ENCODE assay signal across 14 mouse cellular contexts in the genomic region with DNA sequence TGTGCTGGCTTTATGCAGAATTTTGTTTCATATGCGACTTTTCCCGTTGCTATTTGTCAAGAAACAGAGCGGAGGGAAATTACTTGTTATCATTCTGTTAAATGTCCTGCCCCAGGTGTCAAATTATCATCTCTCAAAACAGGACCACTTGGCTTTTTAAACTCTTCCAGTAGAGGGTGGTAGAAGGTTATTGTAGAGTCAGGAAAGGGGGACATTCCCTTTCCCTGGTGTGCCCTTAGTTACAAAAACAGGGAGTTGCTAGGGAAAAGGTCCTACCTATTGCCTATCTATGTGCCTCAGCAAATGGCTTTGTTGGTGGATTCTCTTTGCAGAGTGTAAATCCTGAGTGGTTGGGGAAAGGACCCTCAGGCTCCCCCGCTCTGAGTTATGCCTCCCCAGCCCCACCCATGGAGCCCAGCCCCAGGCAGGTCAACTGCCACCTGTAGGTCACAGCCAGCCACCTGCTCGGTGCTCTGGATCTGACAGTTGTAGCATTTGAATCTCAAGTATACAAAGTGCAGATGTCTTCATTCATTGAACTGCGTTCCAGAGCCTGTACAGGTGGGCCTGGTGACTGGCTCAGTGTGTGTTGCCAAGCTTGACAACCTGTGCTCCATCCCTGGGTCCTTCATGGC. TPM values are rescaled to one million over a fixed set of nuclear protein-coding genes. Genes with fewer than 3 reads are reported as not detected.
A peak's percentile ranks its signal among the peaks of the same experiment; 100 is the strongest.
DNase-seq lines count a peak whose midpoint lies in the region; ATAC-seq and TF ChIP-seq lines count a peak whose summit lies in the region.
"Had no signal": no experiment of that assay in that cellular context is flagged by ENCODE, and none has a peak within 500 bp of the region (broad histone marks: within the 10 kb centered on the region; RNA-seq: fewer than 3 reads in every experiment).

No protein-coding gene starts in this region.

- H3K4me2 ChIP-seq in hindbrain, postnatal 0 days (ENCODE audit: low read depth, low read length), result no peak overlapping the region
- H3K4me2 ChIP-seq in hindbrain, embryonic 16.5 days (ENCODE audit: low read length), result no peak overlapping the region
- H3K4me2 ChIP-seq in CH12.LX (ENCODE audit: insufficient read depth, low read depth, poor library complexity, severe bottlenecking), result no peak overlapping the region
- H3K4me2 ChIP-seq: embryonic facial prominence, embryonic 15.5 days had no signal

- in situ Hi-C loops in CH12.LX (cut with MboI; ENCODE audit: low pct_ligation_motif_present, low pct_unique_long_range_greater_than_20kb, low sequenced_read_pairs), result loop anchor here (5.0 kb wide), 1 partner anchor 100 kb away; no protein-coding TSS in a partner anchor

- ATAC-seq in hindbrain, postnatal 0 days, result no peak
- ATAC-seq in hindbrain, embryonic 16.5 days, result no peak

- no peak for DNase-seq in hindbrain, postnatal 0 days (ENCODE audit: low spot score)
- DNase-seq in CH12.LX (ENCODE audit: extremely low read depth), result no peak
- peak; percentile 19 for DNase-seq in retina, postnatal 1 day
- no peak for DNase-seq in adrenal gland, adult 18-20 months (ENCODE audit: low spot score in 2 of 2)
- DNase-seq in c-Kit-positive CD71-positive TER-119-positive erythroid progenitor cells, embryonic 14.5 days (ENCODE audit: low spot score), result no peak
- DNase-seq: cerebellum, adult 9-11 months; gastrocnemius, postnatal 10 days; heart, postnatal 4 days; kidney, adult 8-10 months; spleen, adult 18-20 months had no signal

- no peaks in the 10 kb centered on the region for H3K36me3 ChIP-seq in hindbrain, postnatal 0 days (ENCODE audit: insufficient read depth, low read length)
- H3K36me3 ChIP-seq in hindbrain, embryonic 16.5 days (ENCODE audit: control insufficient read depth, insufficient read depth, low read length), result no peaks in the 10 kb centered on the region
- H3K36me3 ChIP-seq in CH12.LX (replicated peaks in 1 of 2; ENCODE audit: control insufficient read depth in 1 of 2, insufficient read depth in 1 of 2, low read length in 1 of 2) (no peaks in the 10 kb centered on the region), ES-Bruce4 (ENCODE audit: control insufficient read depth, insufficient read depth, low read length, poor library complexity, severe bottlenecking) (no peaks in the 10 kb centered on the region)
- H3K36me3 ChIP-seq: embryonic facial prominence, embryonic 15.5 days had no signal

- H3K9ac ChIP-seq in hindbrain, postnatal 0 days (replicated peaks; ENCODE audit: low read length), result no peak overlapping the region
- no peak overlapping the region for H3K9ac ChIP-seq in hindbrain, embryonic 16.5 days (ENCODE audit: low read depth, low read length)
- no peak overlapping the region for H3K9ac ChIP-seq in CH12.LX (ENCODE audit: insufficient read depth, low read depth)
- no peak overlapping the region for H3K9ac ChIP-seq in ES-Bruce4 (ENCODE audit: low read depth, poor library complexity, severe bottlenecking)
- H3K9ac ChIP-seq: embryonic facial prominence, embryonic 15.5 days had no signal

- no peak for TF ChIP-seq EP300 in CH12.LX (IDR thresholded peaks at IDR 0.05; ENCODE audit: low read length)
- 0 out of 2 replicates have a peak, but pooled peaks have one; percentile 28 for TF ChIP-seq EP300 in ES-Bruce4 (IDR thresholded peaks at IDR 0.05; ENCODE audit: insufficient read depth, low read depth, low read length)

- 70% methylated on average over 6 of the region's 6 CpGs for WGBS in hindbrain, postnatal 0 days
- WGBS in hindbrain, embryonic 16.5 days, result 67% methylated on average over 6 of the region's 6 CpGs

- TF ChIP-seq POLR2A in CH12.LX (IDR thresholded peaks at IDR 0.05; ENCODE audit: low read depth, low read length) (no peak), ES-Bruce4 (IDR thresholded peaks at IDR 0.05; ENCODE audit: insufficient read depth, low read length) (no peak)

- H3K79me2 ChIP-seq in CH12.LX (replicated peaks; ENCODE audit: control insufficient read depth, extremely low read depth, insufficient read depth, poor library complexity, severe bottlenecking), result no peaks in the 10 kb centered on the region

- H3K27me3 ChIP-seq in hindbrain, postnatal 0 days (ENCODE audit: insufficient read depth, low read length), result no peaks in the 10 kb centered on the region
- no peaks in the 10 kb centered on the region for H3K27me3 ChIP-seq in hindbrain, embryonic 16.5 days (replicated peaks; ENCODE audit: control insufficient read depth, insufficient read depth, low read length)
- H3K27me3 ChIP-seq in CH12.LX (replicated peaks), result no peaks in the 10 kb centered on the region
- H3K27me3 ChIP-seq in ES-Bruce4 (ENCODE audit: control insufficient read depth, insufficient read depth, low read length, poor library complexity, severe bottlenecking), result no peaks in the 10 kb centered on the region
- H3K27me3 ChIP-seq: embryonic facial prominence, embryonic 15.5 days had no signal

- H3K9me3 ChIP-seq in hindbrain, postnatal 0 days (ENCODE audit: low read length), result no peaks in the 10 kb centered on the region
- no peaks in the 10 kb centered on the region for H3K9me3 ChIP-seq in hindbrain, embryonic 16.5 days (ENCODE audit: control insufficient read depth, low read length)
- H3K9me3 ChIP-seq in CH12.LX (replicated peaks; ENCODE audit: low read length) (no peaks in the 10 kb centered on the region), ES-Bruce4 (replicated peaks; ENCODE audit: control insufficient read depth, insufficient read depth, low read length, poor library complexity, severe bottlenecking) (no peaks in the 10 kb centered on the region)
- H3K9me3 ChIP-seq: embryonic facial prominence, embryonic 15.5 days had no signal

- TF ChIP-seq CTCF in hindbrain, postnatal 0 days (IDR thresholded peaks at IDR 0.05; ENCODE audit: low read depth), result peak; percentile 26; the same call in 1 of the 2 replicates
- TF ChIP-seq CTCF in CH12.LX (conservative IDR thresholded peaks at IDR 0.05 in 1 of 2, IDR thresholded peaks at IDR 0.05 in 1 of 2; ENCODE audit: low read depth in 2 of 2, low read length in 2 of 2), result peak in 1 of 2 experiments; percentile 58; a peak in 2 of 4 replicates
- TF ChIP-seq CTCF in ES-Bruce4 (IDR thresholded peaks at IDR 0.05; ENCODE audit: low read depth, low read length), result peak; percentile 8

- dilution Hi-C loops in CH12.LX (cut with MboI; ENCODE audit: extremely low pct_ligation_motif_present, extremely low pct_unique_long_range_greater_than_20kb, low sequenced_read_pairs), result no loop called here

- H3K27ac ChIP-seq in hindbrain, postnatal 0 days, result no peak overlapping the region
- H3K27ac ChIP-seq in hindbrain, embryonic 16.5 days (ENCODE audit: low read depth, low read length), result no peak overlapping the region
- no peak overlapping the region for H3K27ac ChIP-seq in CH12.LX (ENCODE audit: insufficient read depth, low read depth)
- no peak overlapping the region for H3K27ac ChIP-seq in ES-Bruce4 (ENCODE audit: insufficient read depth, low read length)
- H3K27ac ChIP-seq: embryonic facial prominence, embryonic 15.5 days had no signal

- peak; percentile 61 for TF ChIP-seq RAD21 in CH12.LX (IDR thresholded peaks at IDR 0.05; ENCODE audit: low read depth, low read length)

- no peaks in the 10 kb centered on the region for H3K4me1 ChIP-seq in hindbrain, postnatal 0 days (ENCODE audit: insufficient read depth, low read length)
- no peaks in the 10 kb centered on the region for H3K4me1 ChIP-seq in hindbrain, embryonic 16.5 days (ENCODE audit: control insufficient read depth, insufficient read depth, low read depth, low read length)
- no peaks in the 10 kb centered on the region for H3K4me1 ChIP-seq in CH12.LX (ENCODE audit: control insufficient read depth in 1 of 2, insufficient read depth in 2 of 2)
- H3K4me1 ChIP-seq in ES-Bruce4 (ENCODE audit: control insufficient read depth, insufficient read depth, low read length), result no peaks in the 10 kb centered on the region
- H3K4me1 ChIP-seq: embryonic facial prominence, embryonic 15.5 days had no signal

- H3K4me3 ChIP-seq in hindbrain, postnatal 0 days (ENCODE audit: low read length), result no peak overlapping the region
- no peak overlapping the region for H3K4me3 ChIP-seq in hindbrain, embryonic 16.5 days (ENCODE audit: low read length)
- H3K4me3 ChIP-seq in CH12.LX (replicated peaks in 1 of 3; ENCODE audit: low read depth in 2 of 3, low read length in 2 of 3, poor library complexity in 1 of 3), result no peak overlapping the region
- no peak overlapping the region for H3K4me3 ChIP-seq in ES-Bruce4 (ENCODE audit: low read depth, low read length)
- H3K4me3 ChIP-seq: embryonic facial prominence, embryonic 15.5 days; myocyte had no signal

TF ChIP-seq in CH12.LX, 34 proteins besides CTCF, POLR2A, EP300 and RAD21 (continues in another document):
- no peak for TF ChIP-seq CHD2 (IDR thresholded peaks at IDR 0.05; ENCODE audit: low read length)
- no peak for TF ChIP-seq ETS1 (conservative IDR thresholded peaks at IDR 0.05; ENCODE audit: low read depth, low read length)

RNA-seq across cellular contexts. Expression of gene Smyd1, which starts 19.8 kb away (rescaled TPM):
- total RNA-seq in hindbrain, postnatal 0 days (2014; rRNA removed), result 0.89 and 1.6 TPM in 2 replicates
- 0.18 and 0.19 TPM in 2 replicates for polyA plus RNA-seq in hindbrain, postnatal 0 days (2015; fragmentation: Nextera tagmentation; extraction: Ambion mirVana)
- 0.21 and 0.91 TPM in 2 replicates for polyA plus RNA-seq in hindbrain, embryonic 16.5 days (2015; fragmentation: Nextera tagmentation; extraction: Ambion mirVana)
- total RNA-seq in CH12.LX (2012; rRNA removed), result 0.08 TPM in 2 replicates
- 0.08 and 0.61 TPM in 2 replicates for total RNA-seq in CH12.LX (2014; rRNA removed)
- polyA plus RNA-seq in CH12.LX (2012; ENCODE audit: insufficient read length, low read depth), result 0.27 and 0.37 TPM in 2 replicates
- polyA plus RNA-seq in ES-Bruce4 (2011; ENCODE audit: insufficient read depth, insufficient read length, low read depth, missing spikeins), result 0.42 and 0.61 TPM in 2 replicates
- total RNA-seq in adrenal gland, adult 18-20 months (2021), result under 1 TPM; 0.27 to 0.90 TPM

RNA-seq across cellular contexts. Expression of gene Cd8b1, which starts 20.4 kb away (rescaled TPM):
- total RNA-seq in hindbrain, postnatal 0 days (2014; rRNA removed), result not detected in 2 replicates
- polyA plus RNA-seq in hindbrain, postnatal 0 days (2015; fragmentation: Nextera tagmentation; extraction: Ambion mirVana), result not detected in 2 replicates
- not detected in 2 replicates for polyA plus RNA-seq in hindbrain, embryonic 16.5 days (2015; fragmentation: Nextera tagmentation; extraction: Ambion mirVana)
- total RNA-seq in CH12.LX (2012; rRNA removed) (0.21 and 0.25 TPM in 2 replicates), CH12.LX (2014; rRNA removed) (0.20 and 0.30 TPM in 2 replicates)
- polyA plus RNA-seq in CH12.LX (2012; ENCODE audit: insufficient read length, low read depth) (0.49 and 0.51 TPM in 2 replicates), ES-Bruce4 (2011; ENCODE audit: insufficient read depth, insufficient read length, low read depth, missing spikeins) (not detected in 2 replicates)
- under 1 TPM in 1 of 2 experiments, not detected in 1; 0.61 TPM for total RNA-seq in adrenal gland, adult 18-20 months (2021)
- polyA plus RNA-seq: embryonic facial prominence, embryonic 15.5 days; myocyte had no signal

RNA-seq across cellular contexts. Expression of gene Krcc1, which starts 30.7 kb away (rescaled TPM):
- total RNA-seq in hindbrain, postnatal 0 days (2014; rRNA removed), result 11.2 and 11.7 TPM in 2 replicates
- 19.8 and 22.9 TPM in 2 replicates for polyA plus RNA-seq in hindbrain, postnatal 0 days (2015; fragmentation: Nextera tagmentation; extraction: Ambion mirVana)
- polyA plus RNA-seq in hindbrain, embryonic 16.5 days (2015; fragmentation: Nextera tagmentation; extraction: Ambion mirVana), result 19.2 and 20.3 TPM in 2 replicates
- 16.7 and 18.7 TPM in 2 replicates for total RNA-seq in CH12.LX (2012; rRNA removed)
- total RNA-seq in CH12.LX (2014; rRNA removed), result 40.2 and 42.0 TPM in 2 replicates
- 23.6 and 28.2 TPM in 2 replicates for polyA plus RNA-seq in CH12.LX (2012; ENCODE audit: insufficient read length, low read depth)
- 53.7 and 59.1 TPM in 2 replicates for polyA plus RNA-seq in ES-Bruce4 (2011; ENCODE audit: insufficient read depth, insufficient read length, low read depth, missing spikeins)
- total RNA-seq in adrenal gland, adult 18-20 months (2021), result 10 to 100 TPM; 67.0 to 79.3 TPM
